Mouse (Mus musculus) gonadal fat pad, adult 2 months (tissue): ENCODE results near the gene Sp7. TPM values are rescaled to one million over a fixed set of nuclear protein-coding genes. Genes with fewer than 3 reads are reported as not detected.
A peak's percentile ranks its signal among the peaks of the same experiment; 100 is the strongest.

ENCODE experiments used
- DNase-seq: peaks from one replicate; pipeline ENCODE4 v3.0.0-alpha.2; 2012; ENCODE audit warnings: low read depth
- polyA plus RNA-seq: library from polyadenylated mRNA; depleted of rRNA; stranded (reverse); fragments of >200 nt; gene quantifications from 2 replicates; pipeline ENCODE4 v1.2.3, GENCODE M21; 2012

Gene Sp7
- polyA plus RNA-seq, 1 experiment: 0.12 TPM

DNA sequence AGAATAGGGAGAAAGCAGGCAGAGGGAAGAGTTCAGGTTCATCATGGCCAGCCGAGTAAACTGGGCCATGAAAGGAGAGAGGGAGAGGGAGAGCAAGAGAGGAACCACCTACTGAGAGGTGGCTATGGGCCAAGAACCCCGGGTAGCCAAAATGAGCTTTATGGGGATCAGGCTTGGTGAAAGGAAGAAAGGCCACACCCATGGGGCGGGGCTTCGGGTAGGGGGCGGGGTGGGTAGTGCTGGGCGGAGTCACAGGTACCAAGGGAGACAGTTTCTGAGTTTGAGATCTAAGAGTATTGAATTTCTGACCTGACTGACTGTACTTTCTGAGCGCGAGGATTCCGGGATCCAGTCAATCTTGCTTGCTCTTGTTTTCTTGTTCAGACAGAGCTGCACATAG is 19.7 kb upstream of the Sp7 start:
- no peak for DNase-seq

DNA sequence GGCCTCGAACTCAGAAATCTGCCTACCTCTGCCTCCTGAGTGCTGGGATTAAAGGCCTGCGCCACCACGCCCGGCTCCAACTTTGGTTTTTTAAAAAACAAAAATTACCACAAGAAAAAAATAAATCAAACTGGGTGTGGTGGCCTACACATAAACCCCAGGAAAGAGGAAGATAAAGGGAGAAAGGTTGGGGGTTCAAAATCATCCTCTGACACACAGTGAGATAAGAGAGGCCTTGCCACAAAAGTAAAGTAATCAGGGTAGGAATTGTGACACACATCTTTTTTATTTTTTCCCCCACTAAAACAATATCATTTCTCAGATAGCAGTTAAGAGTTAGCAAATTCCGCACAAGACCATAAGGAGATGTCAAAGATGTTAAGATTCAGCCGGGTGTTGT is 16.7 kb upstream of the Sp7 start:
- DNase-seq: no peak

DNA sequence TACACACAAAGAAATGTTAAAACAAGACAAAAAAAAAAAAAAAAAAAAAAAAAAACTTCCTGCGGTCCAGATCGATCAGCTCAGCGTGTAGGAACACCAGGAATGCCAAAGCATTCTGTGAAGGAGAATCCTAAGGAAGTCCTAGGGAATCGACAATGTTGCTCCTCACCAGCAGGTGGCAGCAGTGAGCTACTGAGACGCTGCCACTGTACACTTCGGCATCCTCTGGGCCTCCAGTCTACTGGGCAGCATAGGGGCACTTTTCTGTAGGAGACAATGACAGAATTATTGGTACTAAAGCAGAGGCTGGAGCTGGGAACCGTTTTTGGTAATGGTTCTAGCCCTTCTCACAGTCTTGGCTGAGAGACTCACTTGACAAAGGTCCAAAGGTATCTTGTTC is 14.6 kb upstream of the Sp7 start:
- DNase-seq: no peak

DNA sequence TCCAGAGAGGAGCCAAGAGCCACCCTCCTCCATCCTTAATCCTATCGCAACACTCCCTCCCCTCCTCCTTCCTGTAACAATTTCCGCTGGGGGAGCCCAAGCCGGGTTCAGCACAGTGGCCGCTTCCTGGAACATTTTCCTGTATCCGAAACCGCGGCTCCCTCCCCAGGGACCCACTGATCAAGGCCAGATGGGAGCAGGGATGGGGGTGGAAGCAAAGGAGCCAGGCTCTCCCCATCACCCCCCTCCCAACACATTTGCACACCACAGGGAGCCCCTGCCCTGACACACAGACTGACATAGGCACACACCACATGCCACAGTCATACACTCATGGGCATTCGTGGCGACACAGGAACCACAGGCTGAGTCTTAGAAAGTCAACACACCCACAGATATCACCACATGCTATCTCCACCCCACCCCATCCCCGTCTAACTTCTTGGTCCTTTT is 10.9 kb upstream of the Sp7 start:
- DNase-seq: no peak

DNA sequence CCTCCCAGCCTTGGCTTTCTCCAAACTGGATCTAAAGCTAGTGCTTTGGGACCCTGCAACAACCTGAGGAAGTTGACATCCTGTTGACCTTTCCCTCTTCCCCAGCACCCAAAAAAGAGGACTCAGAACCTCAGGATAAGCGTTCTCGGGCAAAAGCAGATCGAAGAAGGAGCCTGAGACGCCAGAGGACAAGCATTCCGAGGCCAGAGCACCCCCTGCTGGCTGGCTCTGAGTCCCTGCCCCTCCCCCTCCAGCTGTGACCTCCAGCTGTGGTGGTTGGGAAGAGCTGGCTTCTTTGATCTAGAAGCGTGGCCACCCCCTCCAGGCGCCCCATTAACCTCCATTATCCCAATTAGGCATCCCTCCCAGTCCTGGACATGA is 10.2 kb upstream of the Sp7 start:
- DNase-seq: no peak

DNA sequence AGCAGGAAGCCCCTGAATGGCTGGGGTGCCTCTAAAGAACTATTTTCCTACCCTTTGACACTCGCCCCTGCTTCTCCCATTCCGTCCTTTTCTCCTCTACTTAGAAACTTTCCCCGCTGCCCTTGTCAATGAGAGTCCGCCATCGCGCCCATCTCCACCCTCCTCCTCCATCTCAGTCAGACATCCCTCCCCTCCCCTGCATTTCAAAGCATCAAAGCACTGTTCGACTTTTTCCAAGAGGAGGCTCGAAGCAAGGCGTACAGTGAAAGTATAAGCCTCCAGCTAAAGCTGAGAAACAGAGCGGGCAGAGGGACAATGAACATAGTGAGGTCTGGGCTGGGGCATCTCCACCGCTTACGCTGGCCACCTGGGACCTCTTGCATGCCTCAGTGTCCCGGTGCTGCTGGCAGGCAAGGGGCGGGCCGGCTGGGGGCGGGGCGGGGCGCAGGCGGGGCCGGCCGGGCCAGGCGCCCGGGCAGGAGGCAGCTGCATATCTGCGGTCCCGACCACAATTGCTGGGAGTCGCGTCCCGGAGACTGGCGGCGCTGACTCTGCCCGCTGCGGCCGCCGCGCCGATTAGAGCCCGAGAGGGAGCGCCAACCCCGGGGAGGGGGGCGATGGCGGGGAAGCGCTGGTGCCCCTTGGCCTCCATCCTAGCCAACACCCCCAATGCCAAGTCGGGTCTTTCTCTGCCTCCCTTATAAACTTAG is 9.6 kb upstream of the Sp7 start:
- DNase-seq: no peak

DNA sequence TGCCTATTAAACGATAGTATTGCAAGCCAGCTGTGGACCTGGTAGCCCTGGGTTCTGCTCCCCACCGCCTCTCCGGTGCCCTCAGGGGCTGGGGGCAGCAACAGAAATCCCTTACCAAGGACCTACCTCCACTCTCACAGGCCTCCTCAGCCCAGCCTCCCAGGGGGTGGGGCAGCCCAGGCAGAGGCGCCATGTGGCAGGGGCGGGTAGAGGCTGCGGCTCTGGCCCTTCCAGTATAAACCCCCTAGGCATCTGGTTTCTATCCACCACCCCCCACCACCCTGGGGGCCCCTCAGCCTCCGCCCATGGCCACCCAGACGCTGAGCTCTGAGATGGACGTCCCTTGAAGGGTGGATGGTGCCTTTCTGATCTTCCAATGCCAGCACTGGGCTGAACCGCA is 3.7 kb upstream of the Sp7 start:
- no peak for DNase-seq

DNA sequence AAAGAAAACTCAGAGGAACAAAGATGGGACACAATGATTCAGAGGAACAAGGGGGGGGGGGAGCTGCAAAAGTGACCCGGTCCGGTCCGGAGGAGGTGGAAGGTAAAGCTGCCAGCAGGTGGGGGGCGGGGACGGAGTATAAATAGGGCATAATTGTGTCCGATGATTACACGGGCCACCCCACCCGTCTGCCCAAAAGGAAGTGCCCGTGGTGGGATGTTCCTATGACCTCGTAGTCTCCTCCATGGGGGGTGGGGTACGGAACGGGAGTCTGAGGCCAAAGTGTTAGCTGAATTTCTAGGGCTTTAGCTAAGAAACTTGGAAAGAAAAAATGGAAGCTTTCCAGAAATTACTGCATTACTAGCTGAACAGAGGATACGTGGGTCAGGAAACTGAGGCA is 3.0 kb upstream of the Sp7 start:
- DNase-seq: no peak

DNA sequence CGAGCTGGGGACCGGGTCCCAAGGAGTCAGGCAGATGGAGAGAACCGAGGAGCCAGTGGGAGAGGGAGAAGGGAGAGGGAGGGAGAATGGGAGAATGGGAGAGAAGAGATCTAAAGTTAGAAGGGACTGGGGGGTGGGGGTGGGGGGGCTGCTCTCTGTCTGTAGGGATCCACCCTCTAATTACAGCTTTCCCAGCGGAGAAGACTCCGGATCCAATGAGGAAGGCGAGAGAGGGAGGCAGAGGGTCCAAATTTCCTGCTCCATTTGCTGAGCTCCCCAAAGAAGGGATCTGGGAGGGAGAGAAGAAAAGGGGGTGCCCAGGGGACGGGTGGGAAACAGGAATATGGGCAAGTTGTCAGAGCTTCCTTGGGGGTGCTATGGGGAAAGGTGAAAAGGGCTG is 744 bp downstream of the Sp7 start:
- no peak for DNase-seq

DNA sequence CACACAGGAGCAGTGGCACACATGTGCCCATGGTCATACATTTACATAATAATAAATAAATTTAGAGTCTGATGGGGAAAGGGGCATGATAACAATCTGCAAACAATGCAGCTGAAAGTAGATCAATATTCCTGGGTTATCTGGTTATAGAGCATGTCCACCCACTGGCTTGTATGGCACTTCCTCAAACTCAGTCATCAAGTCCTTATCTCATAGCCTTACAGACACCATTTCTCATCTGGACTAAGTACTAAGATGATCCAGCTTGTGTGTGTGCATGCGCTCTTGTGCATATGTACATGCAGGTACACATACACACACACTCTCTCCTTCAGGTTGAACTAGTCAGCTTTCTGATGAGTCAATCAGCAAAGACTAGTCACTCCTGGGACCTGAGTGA is 2.3 kb downstream of the Sp7 start:
- no peak for DNase-seq

DNA sequence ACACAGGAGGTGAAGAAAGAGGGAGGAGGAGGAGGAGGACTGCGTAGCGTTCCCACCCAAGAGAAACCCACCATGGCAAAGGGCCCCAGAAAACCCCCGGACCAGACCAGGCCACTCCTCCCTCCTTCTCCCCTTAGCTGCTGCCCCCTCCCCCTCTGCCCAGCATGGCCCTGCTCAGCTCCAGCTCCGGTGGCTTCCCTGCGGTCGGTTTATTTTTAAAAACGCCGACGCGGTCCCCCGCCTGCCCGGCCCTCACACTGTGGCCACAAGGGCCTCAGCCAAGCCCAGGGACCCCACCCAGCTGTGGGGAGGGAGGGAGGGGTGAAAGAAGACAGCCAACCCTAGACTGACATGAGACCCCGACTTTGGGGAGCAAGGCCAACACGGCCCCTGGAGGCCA is 4.3 kb downstream of the Sp7 start:
- no peak for DNase-seq

DNA sequence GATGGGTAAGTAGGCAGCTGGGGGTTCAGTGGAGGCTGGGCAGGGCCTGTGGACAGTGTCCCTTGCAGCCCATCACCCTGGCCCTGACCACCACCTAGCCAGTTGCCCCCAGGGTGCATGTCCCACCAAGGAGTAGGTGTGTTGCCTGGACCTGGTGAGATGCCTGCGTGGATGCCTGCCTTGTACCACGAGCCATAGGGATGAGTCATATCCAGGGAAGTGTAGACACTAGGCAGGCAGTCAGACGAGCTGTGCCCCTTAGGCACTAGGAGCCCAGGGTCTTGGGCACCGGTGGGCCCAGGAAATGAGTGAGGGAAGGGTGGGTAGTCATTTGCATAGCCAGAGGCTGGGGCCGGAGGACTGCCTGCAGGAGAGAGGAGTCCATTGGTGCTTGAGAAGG is 8.1 kb downstream of the Sp7 start:
- no peak for DNase-seq

DNA sequence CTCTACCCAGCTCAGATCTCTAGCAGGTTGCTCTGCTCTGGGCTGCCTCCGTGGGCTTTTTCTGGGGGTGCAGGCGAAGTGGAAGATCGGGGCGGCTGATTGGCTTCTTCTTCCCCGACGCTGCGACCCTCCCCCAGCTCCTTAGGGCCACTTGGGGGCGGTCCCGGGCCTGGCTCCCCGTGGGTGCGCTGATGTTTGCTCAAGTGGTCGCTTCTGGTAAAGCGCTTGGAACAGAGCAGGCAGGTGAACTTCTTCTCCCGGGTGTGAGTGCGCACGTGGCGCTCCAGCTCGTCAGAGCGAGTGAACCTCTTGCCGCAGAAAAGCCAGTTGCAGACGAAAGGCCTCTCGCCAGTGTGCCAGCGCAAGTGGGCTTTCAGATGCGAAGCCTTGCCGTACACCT is 8.9 kb downstream of the Sp7 start:
- no peak for DNase-seq

DNA sequence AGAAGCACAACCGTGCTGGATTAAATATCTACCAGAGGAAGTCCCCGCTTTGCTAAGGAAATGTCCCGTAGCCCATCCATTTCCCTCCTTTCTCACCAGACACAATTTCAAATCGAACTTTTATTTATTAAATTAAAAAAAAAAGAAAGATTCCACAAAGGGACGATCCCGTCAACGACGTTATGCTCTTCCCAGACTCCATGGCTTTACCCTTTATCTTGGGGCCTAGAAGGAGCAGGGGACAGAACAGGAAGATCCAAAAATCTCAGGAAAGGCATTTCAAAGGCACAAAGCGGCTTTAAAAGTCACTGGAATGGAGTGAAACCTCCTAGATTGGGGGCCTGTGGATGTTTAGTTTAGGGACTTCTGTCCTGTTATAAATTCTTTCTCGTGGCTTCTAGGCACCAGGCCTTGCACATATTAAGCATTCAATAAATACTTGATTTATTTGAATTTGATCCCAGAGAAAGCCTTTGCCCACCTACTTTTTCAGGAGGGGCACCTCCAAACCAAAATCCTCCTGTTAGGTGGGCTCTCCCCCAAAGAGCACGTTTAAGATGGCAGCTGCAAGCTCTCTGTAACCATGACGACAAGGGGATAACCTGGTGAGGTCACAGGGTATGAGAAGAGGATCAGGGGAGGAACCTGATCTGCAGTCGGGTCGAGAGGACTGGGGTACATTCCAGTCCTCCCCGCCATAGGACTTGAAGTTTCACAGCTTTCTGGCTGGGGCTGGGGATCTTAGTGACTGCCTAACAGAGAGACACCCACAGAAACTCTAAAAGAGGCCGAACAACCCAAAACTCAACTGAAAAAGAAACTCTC is 10.3 kb downstream of the Sp7 start:
- no peak for DNase-seq

DNA sequence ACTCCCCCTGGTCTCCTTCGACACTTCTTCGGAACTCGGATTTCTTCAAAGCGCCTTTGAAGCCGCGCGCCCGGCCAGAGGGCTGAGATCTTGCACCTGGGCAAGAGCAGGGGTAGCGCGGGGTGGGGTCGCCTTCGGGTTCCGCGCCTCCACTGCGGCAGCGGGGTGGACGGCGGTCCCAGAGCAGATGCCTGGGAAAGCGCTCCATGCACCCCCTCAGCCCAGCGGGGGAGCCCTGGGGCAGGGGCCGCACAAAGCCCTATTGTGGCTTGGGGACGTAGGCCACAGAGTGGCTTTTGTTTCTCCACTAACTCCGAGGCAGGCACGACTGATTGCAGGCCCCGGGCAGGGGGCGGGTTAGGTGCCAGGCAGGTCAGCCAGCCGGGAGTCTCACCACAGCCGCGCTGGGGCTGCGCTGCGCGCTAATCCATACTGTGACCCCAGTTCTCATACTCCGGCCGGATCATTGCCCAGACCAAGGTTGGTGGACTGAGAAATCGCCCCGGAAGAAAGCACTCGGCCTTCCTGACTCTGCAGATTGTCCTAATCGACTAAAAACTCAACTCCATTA is 11.0 kb downstream of the Sp7 start:
- no peak for DNase-seq

DNA sequence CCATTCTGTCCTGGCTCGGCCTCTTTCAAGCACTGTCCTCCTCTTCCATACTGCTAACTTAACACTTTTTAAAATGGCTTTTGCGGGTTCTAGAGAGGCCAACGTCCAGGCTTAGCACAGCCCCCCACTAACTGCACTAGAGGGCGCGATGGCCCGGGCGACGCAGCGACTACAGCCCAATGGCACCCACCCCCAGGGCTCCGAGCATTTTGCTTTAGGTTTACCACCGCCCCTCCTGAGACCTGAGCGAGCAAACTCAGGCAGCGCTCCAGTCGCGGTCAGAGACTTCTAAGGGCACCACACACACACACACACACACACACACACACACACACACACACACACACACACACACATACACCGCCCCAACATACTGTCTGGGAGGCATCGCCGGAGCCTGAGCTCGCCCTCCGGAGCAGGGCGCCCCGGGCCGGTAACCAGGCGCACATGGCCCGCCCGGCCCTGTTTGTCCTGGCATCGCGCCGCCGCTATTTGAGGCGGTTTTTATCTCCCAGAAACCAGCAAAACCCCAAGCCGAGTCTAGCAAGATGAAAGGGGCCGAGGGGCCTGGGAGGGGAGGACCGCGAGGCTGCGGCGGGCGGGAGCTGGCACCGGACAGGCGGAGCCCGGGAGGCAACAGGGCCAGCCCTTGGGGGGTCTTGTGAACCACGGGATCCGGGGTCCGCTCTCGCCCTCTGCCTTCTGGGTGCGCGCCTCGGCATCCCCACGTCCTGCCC is 11.7 kb downstream of the Sp7 start:
- no peak for DNase-seq

DNA sequence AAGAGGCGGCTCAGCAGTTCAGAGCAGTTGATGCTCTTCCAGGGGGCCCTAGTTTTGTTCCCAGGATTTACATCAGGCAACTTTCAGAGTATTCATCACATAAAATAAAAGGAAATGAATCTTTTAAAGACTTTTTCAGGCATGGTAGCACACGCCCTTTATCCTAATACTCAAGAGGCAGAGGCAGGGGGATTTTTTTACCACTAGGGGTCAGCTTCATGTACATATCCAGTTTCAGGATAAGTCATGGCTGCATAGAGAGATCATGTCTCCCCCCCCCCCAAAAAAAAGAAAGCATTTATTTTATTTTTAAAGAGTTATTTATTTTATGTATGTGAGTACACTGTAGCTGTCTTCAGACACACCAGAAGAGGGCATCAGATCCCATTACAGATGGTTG is 13.0 kb downstream of the Sp7 start:
- no peak for DNase-seq

DNA sequence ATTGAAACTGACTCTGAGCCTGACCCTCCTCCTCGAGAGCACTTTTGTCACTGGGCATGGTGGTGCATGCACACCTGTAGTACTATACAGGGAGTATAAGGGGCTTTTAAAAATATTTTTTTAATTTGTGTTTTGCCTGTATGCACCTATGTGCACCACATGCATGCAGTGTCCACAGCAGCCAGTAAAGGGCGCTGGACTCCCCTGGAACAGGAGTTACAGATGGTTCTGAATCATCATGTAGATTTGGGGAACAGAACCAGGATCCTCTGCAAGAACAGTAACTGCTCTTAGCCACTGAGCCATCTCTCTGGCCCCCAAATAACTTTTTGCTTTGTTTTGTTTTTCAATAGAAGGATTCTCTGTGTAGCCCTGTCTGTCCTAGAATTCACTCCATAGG is 14.8 kb downstream of the Sp7 start:
- DNase-seq: no peak

DNA sequence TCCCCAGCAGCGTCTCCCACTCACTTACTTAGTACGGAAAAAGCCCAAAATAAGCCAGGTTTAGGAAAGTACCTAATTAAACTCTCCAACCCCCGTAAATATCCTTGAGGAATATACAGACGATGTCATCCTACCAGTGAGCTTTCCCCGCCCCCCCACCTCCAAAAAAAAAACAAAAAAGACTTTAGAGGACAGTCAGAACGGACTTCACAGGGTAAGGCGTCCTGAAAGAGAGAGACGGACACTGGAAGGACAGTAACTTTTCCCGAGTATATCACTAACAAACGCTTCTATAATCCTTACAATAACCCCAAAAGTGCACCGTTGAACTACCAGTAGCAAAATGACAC is 16.1 kb downstream of the Sp7 start:
- peak; percentile 16 for DNase-seq

DNA sequence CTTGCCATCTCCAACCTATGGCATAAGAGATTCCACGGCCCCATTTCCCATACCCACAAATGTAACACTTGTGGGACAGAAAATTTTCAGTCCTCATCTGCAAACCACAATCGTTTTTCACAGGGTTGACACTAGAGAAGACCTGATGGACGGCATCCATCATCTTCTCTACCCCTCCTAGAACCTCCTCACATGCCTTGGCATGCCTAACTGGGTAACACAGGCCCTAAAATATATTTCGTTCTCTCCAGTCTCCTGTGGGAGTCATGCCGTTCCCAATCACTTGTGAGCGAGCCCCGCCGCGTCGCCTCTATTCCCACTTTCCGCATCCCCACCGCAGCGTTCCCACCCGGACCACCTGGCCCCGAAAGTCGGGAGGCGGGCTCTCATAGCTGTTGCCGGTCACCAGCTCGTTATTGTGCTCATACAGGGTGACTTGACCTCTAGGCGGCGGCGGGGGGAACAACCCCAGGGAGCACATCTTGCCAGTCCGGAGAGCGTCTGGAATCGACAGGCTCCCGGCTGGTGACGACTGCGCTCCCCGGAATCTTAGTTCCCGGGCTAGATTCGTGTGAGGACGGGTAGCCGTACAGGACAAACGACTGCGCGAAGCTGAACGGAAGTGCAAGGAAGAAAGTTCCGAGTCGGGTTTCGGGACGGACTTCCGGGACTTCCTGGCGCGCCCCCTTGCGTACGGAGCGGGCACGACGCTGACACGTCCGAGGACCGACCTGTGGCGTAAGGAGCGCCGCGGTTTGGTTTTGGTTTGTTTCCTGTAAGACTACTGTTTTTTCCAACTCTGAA is 16.6 kb downstream of the Sp7 start, which contains the start of gene Aaas:
TSS of gene Aaas (minus strand) at position 634 of the 804 bp plus-strand sequence.
- DNase-seq: no peak

DNA sequence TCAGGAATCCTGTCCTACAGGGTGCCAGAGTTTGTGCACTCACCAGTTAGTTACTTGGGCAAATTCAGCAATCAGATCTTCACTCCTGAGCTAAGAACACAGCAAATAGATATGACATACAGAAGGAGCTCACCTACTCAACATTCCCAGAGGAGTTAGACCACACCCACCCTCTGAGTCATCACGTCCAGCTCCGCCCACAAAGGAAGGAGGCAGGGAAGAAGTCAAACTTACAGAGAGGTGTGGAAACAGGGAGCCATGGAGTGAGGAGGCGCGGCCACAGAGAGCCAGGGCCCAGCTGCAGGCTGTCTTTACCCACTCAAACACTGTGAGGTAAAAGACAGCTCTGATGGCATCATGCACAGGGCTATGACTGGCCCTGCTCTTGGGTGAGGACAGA is 20.5 kb downstream of the Sp7 start:
- DNase-seq: no peak

DNA sequence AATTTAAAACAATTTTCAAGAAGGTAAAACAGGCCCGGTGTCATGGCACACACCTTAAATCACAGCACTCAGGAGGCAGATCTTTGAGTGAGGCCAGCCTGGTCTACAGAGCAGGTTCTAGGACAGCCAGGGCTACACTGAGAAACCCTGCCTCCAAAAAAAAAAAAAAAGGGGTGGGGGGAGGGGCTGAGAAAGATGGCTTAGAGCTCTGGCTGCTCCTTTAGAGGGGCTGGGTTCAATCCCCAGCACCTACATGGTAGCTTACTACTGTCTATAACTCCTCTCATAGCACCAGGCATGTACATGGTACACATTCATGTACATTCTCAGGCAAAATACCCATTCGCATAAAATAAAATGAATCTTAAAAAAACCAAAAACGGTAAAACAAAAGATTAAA is 22.5 kb downstream of the Sp7 start:
- no peak for DNase-seq
